Mouse (Mus musculus): ENCODE measurements around the gene Prss45.
"Not testable (repeated sequence)": the region's sequence is repeated elsewhere in the genome, so short reads cannot be mapped to it uniquely, and the experiment has no call there.

Prss45 gene

GRCm38 (mm10) chr9:110834411-110834810, at the start of gene Prss45:
Gene Prss45, plus strand, starts transcription at chr9:110834588.
- no peak for DNase-seq (ENCODE audit: low spot score in 2 of 2)

GRCm38 (mm10) chr9:110788169-110788568, 46.2 kb upstream of the Prss45 start:
- no peak for DNase-seq (ENCODE audit: low spot score in 2 of 2)

- DNase-seq (ENCODE audit: low spot score in 2 of 2), result no peak
Observed at GRCm38 (mm10) chr9:110790462-110790861, 43.9 kb upstream of the Prss45 start.

GRCm38 (mm10) chr9:110797013-110797412, 37.4 kb upstream of the Prss45 start:
- DNase-seq (ENCODE audit: low spot score in 2 of 2), result no peak

- DNase-seq (ENCODE audit: low spot score in 2 of 2), result no peak
Observed at GRCm38 (mm10) chr9:110797866-110798265, 36.5 kb upstream of the Prss45 start, which contains the start of gene Prss42. Gene Prss42, plus strand, starts transcription at chr9:110798166.

GRCm38 (mm10) chr9:110800834-110801479, 33.4 kb upstream of the Prss45 start:
- DNase-seq (ENCODE audit: low spot score in 2 of 2), result no peak

- no peak for DNase-seq (ENCODE audit: low spot score in 2 of 2)
Observed at GRCm38 (mm10) chr9:110803294-110803693, 31.1 kb upstream of the Prss45 start.

- DNase-seq (ENCODE audit: low spot score in 2 of 2), result no peak
Observed at GRCm38 (mm10) chr9:110810051-110810450, 24.3 kb upstream of the Prss45 start.

GRCm38 (mm10) chr9:110813789-110814188, 20.6 kb upstream of the Prss45 start, which contains the start of gene Prss44:
Gene Prss44, plus strand, starts transcription at chr9:110813994.
- no peak for DNase-seq (ENCODE audit: low spot score in 2 of 2)

- DNase-seq (ENCODE audit: low spot score in 2 of 2), result not testable (repeated sequence)
Observed at GRCm38 (mm10) chr9:110820546-110820945, 13.8 kb upstream of the Prss45 start.

GRCm38 (mm10) chr9:110821436-110821835, 13.0 kb upstream of the Prss45 start:
- no peak for DNase-seq (ENCODE audit: low spot score in 2 of 2)

GRCm38 (mm10) chr9:110825426-110825825, 9.0 kb upstream of the Prss45 start:
- no peak for DNase-seq (ENCODE audit: low spot score in 2 of 2)

- DNase-seq (ENCODE audit: low spot score in 2 of 2), result no peak
Observed at GRCm38 (mm10) chr9:110825832-110826231, 8.6 kb upstream of the Prss45 start.

- no peak for DNase-seq (ENCODE audit: low spot score in 2 of 2)
Observed at GRCm38 (mm10) chr9:110826390-110826789, 8.0 kb upstream of the Prss45 start, which contains the start of gene Prss43. Gene Prss43, plus strand, starts transcription at chr9:110826690.

GRCm38 (mm10) chr9:110833021-110833420, 1.4 kb upstream of the Prss45 start:
- DNase-seq (ENCODE audit: low spot score in 2 of 2), result no peak

GRCm38 (mm10) chr9:110834961-110835360, 573 bp downstream of the Prss45 start:
- no peak for DNase-seq (ENCODE audit: low spot score in 2 of 2)

- DNase-seq (ENCODE audit: low spot score in 2 of 2), result peak; percentile 14 to 26
Observed at GRCm38 (mm10) chr9:110836112-110836511, 1.7 kb downstream of the Prss45 start.

- no peak for DNase-seq (ENCODE audit: low spot score in 2 of 2)
Observed at GRCm38 (mm10) chr9:110840905-110841304, 6.5 kb downstream of the Prss45 start.

- no peak for DNase-seq (ENCODE audit: low spot score in 2 of 2)
Observed at GRCm38 (mm10) chr9:110841438-110841837, 7.0 kb downstream of the Prss45 start.

GRCm38 (mm10) chr9:110844206-110844605, 9.8 kb downstream of the Prss45 start, which contains the start of gene Prss46:
Gene Prss46, plus strand, starts transcription at chr9:110844506.
- no peak for DNase-seq (ENCODE audit: low spot score in 2 of 2)

- no peak for DNase-seq (ENCODE audit: low spot score in 2 of 2)
Observed at GRCm38 (mm10) chr9:110849162-110849561, 14.8 kb downstream of the Prss45 start.

- no peak for DNase-seq (ENCODE audit: low spot score in 2 of 2)
Observed at GRCm38 (mm10) chr9:110855903-110856302, 21.5 kb downstream of the Prss45 start.

- DNase-seq (ENCODE audit: low spot score in 2 of 2), result no peak
Observed at GRCm38 (mm10) chr9:110856920-110857319, 22.5 kb downstream of the Prss45 start.
